Mouse (Mus musculus) gastrocnemius, postnatal 14 days (tissue): ENCODE measurements around the gene Abcd4. TPM values are rescaled to one million over a fixed set of nuclear protein-coding genes. Genes with fewer than 3 reads are reported as not detected.

Experiments used
- DNase-seq: peaks from one replicate; pipeline ENCODE4 v3.0.0; 2021; ENCODE audit warnings: mixed read lengths
- intact Hi-C: fragments of 180-260 bp; cut with DNase I; formaldehyde crosslinking; loops from one replicate; pipeline ENCODE4 v1.15.1; 2025; ENCODE audit warnings: low total_unique reads
- total RNA-seq, 2 experiments: library from RNA; stranded (reverse); gene quantifications; 2 replicates each; pipeline ENCODE4 v1.2.3; 2021

The Abcd4 gene
- total RNA-seq, 2 experiments from 2014 or later, result 3.3 to 4.3 TPM

DNA sequence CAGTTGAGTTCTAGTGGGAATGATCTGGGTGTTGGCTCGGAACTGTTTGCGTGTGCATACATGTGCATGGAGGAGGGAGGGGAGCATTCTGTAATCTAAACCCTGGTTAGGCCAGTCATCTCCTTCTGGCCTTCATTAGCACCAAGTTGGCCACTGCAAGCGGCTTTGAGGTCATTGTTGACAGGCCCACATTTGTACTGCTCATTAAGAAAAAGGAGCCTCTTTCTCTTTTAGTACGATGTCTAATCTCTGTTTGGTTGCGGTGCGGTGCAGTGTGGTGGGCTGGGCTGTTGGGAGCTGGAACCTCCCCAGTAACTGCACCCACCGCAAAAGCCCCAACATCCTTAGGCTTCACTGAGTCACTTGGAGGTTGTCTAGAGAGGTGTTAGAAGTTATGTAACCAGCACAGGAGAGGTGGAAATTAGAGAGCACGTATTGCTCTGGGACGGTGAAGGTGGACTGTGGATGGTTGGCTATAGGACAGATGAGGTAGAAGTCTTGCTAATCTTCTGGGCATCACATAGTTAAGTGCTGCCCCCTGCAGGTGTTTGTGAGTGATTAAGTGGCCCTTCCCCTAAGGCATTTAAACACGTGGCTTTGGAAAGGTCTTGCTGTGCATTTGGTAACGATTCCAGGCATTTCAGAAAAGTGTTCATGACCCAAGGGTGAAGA, 39.3 kb downstream of the Abcd4 start:
- no peak for DNase-seq
- intact Hi-C loops, result no loop called here

DNA sequence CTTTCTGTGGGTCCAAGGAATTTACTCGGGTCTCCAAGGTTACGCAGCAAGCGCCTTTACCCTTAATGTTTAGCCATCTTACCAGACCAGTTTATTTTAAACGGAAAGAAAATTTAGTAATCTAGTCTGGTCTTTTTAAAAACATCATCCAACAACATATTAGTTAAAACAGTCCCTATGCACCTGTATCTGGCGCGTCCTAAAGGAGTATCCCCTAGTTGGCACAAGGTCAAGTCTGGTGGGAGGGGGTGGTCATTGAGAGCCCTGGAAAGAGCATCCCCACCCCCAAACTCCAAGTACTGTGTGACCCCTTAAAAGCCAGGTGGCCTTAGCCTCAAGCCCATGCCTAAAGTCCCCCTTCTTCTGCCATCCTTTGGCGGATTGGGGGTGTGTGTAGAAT, 44.1 kb downstream of the Abcd4 start:
- DNase-seq, result no peak
- intact Hi-C loops, result no loop called here

DNA sequence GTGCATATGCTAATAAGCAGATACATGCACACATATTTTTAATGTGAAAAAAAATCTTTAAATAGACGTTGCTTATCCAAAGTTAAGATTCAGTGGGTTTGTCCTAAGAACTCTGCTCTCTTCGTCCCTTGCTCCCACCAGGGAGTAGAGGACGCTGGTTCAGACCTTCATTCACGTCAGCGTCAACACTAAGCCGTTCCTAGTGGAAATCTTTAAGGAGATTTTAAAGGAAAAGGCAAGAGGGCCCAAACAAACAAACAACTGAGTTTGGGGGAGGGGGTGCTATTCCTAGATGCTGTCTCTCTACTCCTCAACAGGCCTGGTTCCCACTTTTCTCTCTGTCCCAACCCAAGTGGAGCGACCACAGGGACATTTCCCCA, 44.9 kb downstream of the Abcd4 start:
- intact Hi-C loops, result no loop called here
- no peak for DNase-seq

DNA sequence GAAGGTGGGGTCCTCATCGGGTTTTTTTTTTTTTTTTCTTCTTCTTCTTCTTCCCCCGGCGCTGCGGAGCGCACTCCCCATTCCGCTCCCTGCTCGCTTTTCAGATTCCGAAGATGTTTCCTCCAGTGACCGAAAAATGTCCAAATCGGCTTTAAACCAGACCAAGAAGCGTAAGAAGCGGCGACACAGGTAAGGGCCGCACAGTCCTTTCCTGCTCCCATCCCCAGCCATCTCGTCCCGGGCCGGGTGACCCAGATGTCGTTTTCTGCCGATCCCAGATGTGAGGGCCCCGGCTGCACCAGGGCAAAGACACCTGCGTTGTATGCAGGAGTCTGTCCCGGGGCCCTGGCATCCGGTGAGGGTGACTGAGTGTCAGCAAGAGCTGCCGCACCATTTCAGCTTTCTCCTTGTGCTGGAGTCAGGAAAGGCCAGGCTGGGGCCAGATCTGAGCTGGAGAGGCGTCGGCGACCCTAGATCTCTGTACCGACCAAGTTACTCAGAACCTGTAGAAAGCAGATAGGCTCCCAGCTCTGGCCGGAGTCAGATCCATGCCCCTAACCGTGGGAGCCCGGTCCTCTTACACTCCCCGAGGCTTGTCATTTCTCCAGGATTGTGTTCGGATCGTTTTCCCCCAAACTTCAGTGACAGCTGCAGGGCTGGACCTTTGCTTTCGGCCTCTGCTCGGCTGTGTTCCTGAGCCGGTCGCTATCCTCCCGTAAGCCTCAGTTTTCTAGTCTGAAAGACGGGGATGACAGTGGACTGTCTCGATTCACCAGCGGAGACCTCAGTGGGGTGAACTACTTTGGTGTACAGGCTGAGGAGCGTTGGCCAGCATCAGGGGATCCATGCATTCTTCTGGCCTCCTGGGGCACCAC, 45.5 kb downstream of the Abcd4 start:
- DNase-seq, result no peak
- intact Hi-C loops, result no loop called here

DNA sequence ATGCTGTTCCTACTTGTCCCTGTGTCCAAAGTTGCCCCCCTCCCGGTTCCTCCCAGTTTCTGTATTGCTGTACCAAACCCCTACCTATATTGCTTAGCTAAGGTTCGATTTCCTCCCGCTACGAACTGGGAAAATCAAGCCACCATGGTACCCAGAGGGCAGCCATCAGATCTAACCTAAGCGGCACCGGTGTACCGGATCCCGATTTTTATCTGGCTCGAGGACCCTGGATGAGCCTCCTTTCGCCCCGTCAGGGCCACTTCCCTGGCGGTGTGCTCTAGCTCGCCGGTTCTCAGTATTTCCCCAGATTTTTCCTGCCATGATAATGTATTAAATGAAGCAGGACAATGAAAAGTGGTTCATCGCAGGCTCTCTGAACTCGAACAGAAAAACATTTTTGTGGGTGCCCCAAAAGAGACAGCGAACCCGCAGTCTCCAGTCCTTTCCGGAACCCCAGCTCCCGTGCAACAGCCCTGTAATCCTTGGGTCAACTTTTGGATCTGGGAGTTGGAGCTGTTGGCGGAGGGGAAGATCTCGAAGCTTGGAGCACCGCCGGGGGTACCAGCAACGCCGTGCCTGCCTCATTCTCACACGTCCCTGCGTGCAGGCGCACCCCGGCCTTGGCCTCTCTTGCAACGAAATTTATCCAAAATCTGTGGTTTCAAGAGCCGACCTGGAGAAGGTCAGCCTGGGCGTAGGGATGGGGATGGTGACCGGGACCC, 46.4 kb downstream of the Abcd4 start:
- DNase-seq, result no peak
- intact Hi-C loops, result no loop called here

DNA sequence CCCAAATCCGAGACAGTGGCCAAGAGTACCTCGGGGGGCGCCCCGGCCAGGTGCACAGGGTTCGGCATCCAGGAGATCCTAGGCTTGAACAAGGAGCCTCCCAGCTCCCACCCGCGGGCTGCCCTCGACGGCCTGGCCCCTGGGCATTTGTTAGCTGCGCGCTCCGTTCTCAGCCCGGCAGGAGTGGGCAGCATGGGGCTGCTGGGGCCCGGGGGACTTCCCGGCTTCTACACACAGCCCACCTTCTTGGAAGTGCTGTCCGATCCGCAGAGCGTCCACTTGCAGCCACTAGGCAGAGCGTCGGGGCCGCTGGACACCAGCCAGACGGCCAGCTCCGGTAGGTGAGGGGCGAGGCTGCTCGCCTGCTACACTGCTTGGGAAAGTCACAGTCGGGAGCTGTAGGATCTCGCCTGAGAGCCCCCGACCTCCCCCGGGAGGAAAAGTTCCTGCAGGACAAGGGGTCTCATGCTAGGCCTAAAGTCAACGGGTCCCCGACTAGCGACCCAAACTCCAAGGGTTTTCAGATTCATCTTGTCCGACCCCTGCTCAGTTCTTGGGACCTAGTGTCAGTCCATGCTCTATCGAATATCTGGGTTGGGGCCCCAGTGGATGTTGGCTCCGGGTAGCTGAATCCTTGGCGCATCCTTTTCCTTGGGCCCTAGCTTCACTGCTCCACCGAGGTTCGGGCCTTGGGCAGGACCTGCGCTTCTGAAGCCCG, 47.1 kb downstream of the Abcd4 start:
- DNase-seq, result no peak
- intact Hi-C loops, result no loop called here

DNA sequence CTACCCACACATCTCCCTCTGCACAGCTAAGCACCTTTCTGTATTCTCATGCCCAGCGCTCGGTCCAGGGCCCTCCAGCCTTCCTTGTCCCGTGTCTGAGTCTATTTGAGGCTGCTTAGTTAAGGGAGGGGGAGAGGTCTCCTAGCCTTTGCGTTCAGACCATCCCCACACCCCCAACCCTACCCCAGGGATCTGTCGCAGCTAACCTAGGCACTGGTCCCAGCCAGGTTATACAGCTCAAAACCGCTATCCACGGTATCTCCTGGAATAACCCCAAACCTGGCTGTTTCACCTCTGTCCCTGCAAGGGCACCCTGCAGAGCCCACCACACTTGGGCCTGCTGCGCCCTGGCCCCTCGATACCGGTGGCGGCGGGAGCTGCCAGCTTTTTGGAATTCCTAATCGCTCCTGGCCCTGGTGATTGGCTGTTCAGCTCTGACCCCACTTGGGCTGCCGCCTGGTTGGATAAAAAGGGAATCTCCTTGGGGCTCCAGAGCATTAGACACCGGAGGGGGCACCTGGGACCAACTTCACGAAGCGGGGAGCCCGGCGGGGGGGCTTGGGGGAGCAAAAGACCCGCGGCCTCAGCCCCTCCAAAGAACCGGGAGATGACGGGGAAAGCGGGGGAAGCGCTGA, 47.8 kb downstream of the Abcd4 start, which contains the start of gene Vsx2:
TSS of gene Vsx2 (plus strand) at position 427 of the 635 bp plus-strand sequence.
- DNase-seq, result no peak
- intact Hi-C loops, result no loop called here

DNA sequence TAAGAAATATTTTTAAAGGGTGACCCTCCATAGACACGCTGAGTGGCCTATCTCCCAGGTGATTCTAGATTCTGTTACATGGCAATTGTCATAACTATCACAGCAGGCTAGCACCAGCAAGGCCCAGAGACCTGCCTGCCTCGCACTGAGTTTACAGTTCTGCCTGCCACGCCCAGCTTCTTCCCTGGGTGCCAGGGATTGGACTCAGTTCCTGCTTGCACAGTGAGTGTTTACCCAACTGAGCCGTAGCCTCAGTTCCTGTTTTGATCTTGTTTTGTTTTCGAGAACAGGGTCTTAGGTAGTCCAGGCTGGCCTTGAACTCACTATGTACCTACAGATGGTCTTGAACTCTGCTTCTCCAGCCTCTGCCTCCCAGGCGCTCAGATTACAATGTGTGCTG, 49.6 kb downstream of the Abcd4 start:
- intact Hi-C loops, result no loop called here
- no peak for DNase-seq

DNA sequence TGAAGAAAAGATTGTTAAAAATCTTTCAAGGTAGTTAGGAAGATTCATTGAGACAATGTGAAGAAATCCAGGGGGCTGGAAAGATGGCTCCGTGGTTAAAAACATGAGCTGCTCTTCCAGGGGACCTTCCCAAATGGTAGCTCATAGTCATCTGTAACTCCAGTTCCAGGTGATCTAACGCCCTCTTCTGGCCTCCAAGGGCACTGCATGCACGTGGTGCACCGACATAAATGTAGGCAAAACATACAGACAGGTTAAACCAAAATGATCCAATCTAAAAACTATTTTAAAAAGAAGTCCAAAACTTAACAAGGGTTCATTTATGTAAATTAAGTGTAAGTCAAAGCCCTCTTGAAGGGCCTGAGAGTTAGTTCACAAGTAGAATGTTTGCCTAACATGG, 54.7 kb downstream of the Abcd4 start:
- intact Hi-C loops, result no loop called here
- DNase-seq, result no peak

DNA sequence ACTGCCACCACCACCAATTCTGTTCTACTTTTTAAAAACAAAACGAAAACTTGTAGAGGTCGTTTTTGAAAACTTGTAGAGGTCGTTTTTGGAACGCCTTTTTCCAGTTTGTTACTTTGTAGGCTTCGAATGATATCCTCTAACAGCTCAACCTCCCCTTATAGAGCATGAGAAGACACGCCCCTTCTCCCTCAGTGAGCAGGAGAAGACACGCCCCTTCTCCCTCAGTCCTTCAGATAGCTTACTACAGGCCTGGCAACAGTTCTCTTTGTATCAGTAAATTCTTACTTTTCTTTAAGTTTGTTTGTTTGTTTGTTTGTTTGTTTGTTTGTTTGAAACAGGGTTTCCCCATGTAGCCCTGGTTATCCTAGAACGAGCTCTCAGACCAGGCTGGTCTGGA, 62.0 kb downstream of the Abcd4 start:
- no peak for DNase-seq
- intact Hi-C loops, result no loop called here

Other genes starting within 250 kb of the Abcd4 start
- gene Entpd5, start 208.4 kb downstream of the Abcd4 start, total RNA-seq, result 1 to 10 TPM; 7.5 to 8.9 TPM
- 1 to 10 TPM; 1.1 to 1.2 TPM for gene Bbof1, start 208.3 kb downstream of the Abcd4 start, total RNA-seq
- 1 to 10 TPM; 5.4 to 5.8 TPM for gene Rnf113a2, start 200.2 kb downstream of the Abcd4 start, total RNA-seq
- 10 to 100 TPM; 43.2 to 55.1 TPM for gene Aldh6a1, start 166.4 kb downstream of the Abcd4 start, total RNA-seq
- 1 to 10 TPM; 6.3 to 6.4 TPM for gene Lin52, start 166.0 kb downstream of the Abcd4 start, total RNA-seq
- not detected for gene Vsx2, start 47.7 kb downstream of the Abcd4 start, total RNA-seq
- not detected for gene Vrtn, start 23.6 kb upstream of the Abcd4 start, total RNA-seq
- gene Syndig1l, start 81.4 kb upstream of the Abcd4 start, total RNA-seq, result not detected
- gene Npc2, start 155.7 kb upstream of the Abcd4 start, total RNA-seq, result 10 to 100 TPM; 18.0 to 20.0 TPM
- gene Isca2, start 155.8 kb upstream of the Abcd4 start, total RNA-seq, result 10 to 100 TPM; 47.4 to 50.7 TPM